Mouse (Mus musculus): ENCODE results near the gene Cacna1e.

GRCm38 (mm10) chr1:154476671-154477070 is 407.6 kb downstream of the Cacna1e start:
- no peak for TF ChIP-seq EP300 (IDR thresholded peaks at IDR 0.05; ENCODE audit: low read depth)
- TF ChIP-seq CTCF (IDR thresholded peaks at IDR 0.05; ENCODE audit: low read depth), result no peak

All from liver, embryonic 14.5 days (tissue).